Mouse (Mus musculus): ENCODE results near the gene Erg. TPM values are rescaled to one million over a fixed set of nuclear protein-coding genes. Genes with fewer than 3 reads are reported as not detected.

The Erg gene
- polyA plus RNA-seq, 1 experiment from 2014 or later = 2.2 TPM

GRCm38 (mm10) chr16:95543471-95543870, 42.9 kb downstream of the Erg start:
- H3K9me3 ChIP-seq (ENCODE audit: low read length) = no peaks in the 10 kb centered on the region
- WGBS (ENCODE audit: insufficient replicate concordance) = 89% methylated on average over 12 of the region's 12 CpGs
- no peaks in the 10 kb centered on the region for H3K27me3 ChIP-seq (ENCODE audit: insufficient read depth, low read length)
- H3K27ac ChIP-seq (ENCODE audit: low read depth) = no peak overlapping the region
- TF ChIP-seq EP300 (IDR thresholded peaks at IDR 0.05; ENCODE audit: low read depth) = no peak
- TF ChIP-seq CTCF (IDR thresholded peaks at IDR 0.05; ENCODE audit: low read depth) = no peak
- no peaks in the 10 kb centered on the region for H3K36me3 ChIP-seq (replicated peaks; ENCODE audit: insufficient read depth, low read length)
- H3K4me2 ChIP-seq (ENCODE audit: low read depth, low read length) = no peak overlapping the region
- no peak overlapping the region for H3K9ac ChIP-seq (replicated peaks)
- ATAC-seq (no peak), DNase-seq (no peak)
- no peak overlapping the region for H3K4me3 ChIP-seq (ENCODE audit: low read depth, low read length)
- no peaks in the 10 kb centered on the region for H3K4me1 ChIP-seq (ENCODE audit: insufficient read depth)

- H3K27me3 ChIP-seq (ENCODE audit: insufficient read depth, low read length) = no peaks in the 10 kb centered on the region
- H3K36me3 ChIP-seq (replicated peaks; ENCODE audit: insufficient read depth, low read length) = no peaks in the 10 kb centered on the region
- no peak overlapping the region for H3K9ac ChIP-seq (replicated peaks)
- no peaks in the 10 kb centered on the region for H3K4me1 ChIP-seq (ENCODE audit: insufficient read depth)
- no peak overlapping the region for H3K27ac ChIP-seq (ENCODE audit: low read depth)
- H3K9me3 ChIP-seq (ENCODE audit: low read length) = no peaks in the 10 kb centered on the region
- WGBS (ENCODE audit: insufficient replicate concordance) = 71% methylated on average over 3 of the region's 3 CpGs
- ATAC-seq (no peak), DNase-seq (no peak)
- no peak for TF ChIP-seq EP300 (IDR thresholded peaks at IDR 0.05; ENCODE audit: low read depth)
- no peak for TF ChIP-seq CTCF (IDR thresholded peaks at IDR 0.05; ENCODE audit: low read depth)
- no peak overlapping the region for H3K4me2 ChIP-seq (ENCODE audit: low read depth, low read length)
- no peak overlapping the region for H3K4me3 ChIP-seq (ENCODE audit: low read depth, low read length)
Measured at GRCm38 (mm10) chr16:95535151-95535550, 51.2 kb downstream of the Erg start.

- H3K4me2 ChIP-seq (ENCODE audit: low read depth, low read length) = no peak overlapping the region
- H3K9ac ChIP-seq (replicated peaks) = no peak overlapping the region
- H3K9me3 ChIP-seq (ENCODE audit: low read length) = no peaks in the 10 kb centered on the region
- ATAC-seq (no peak), DNase-seq (no peak)
- H3K36me3 ChIP-seq (replicated peaks; ENCODE audit: insufficient read depth, low read length) = no peaks in the 10 kb centered on the region
- H3K27ac ChIP-seq (ENCODE audit: low read depth) = no peak overlapping the region
- H3K4me3 ChIP-seq (ENCODE audit: low read depth, low read length) = no peak overlapping the region
- H3K4me1 ChIP-seq (ENCODE audit: insufficient read depth) = no peaks in the 10 kb centered on the region
- no peaks in the 10 kb centered on the region for H3K27me3 ChIP-seq (ENCODE audit: insufficient read depth, low read length)
- TF ChIP-seq EP300 (IDR thresholded peaks at IDR 0.05; ENCODE audit: low read depth) = no peak
- WGBS (ENCODE audit: insufficient replicate concordance) = 76% methylated on average over 13 of the region's 13 CpGs
Measured at GRCm38 (mm10) chr16:95532387-95533077, 53.9 kb downstream of the Erg start.

GRCm38 (mm10) chr16:95527561-95527960, 58.8 kb downstream of the Erg start:
- Histone ChIP-seq H3K27me3 (ENCODE audit: insufficient read depth, low read length) (no peaks in the 10 kb centered on the region), H3K27ac (ENCODE audit: low read depth) (no peak overlapping the region), H3K4me1 (ENCODE audit: insufficient read depth) (no peaks in the 10 kb centered on the region), H3K4me2 (ENCODE audit: low read depth, low read length) (no peak overlapping the region), H3K9me3 (ENCODE audit: low read length) (no peaks in the 10 kb centered on the region), H3K4me3 (ENCODE audit: low read depth, low read length) (no peak overlapping the region), H3K9ac (replicated peaks) (no peak overlapping the region), H3K36me3 (replicated peaks; ENCODE audit: insufficient read depth, low read length) (no peaks in the 10 kb centered on the region)
- no peak for TF ChIP-seq CTCF (IDR thresholded peaks at IDR 0.05; ENCODE audit: low read depth)
- no peak for TF ChIP-seq EP300 (IDR thresholded peaks at IDR 0.05; ENCODE audit: low read depth)
- WGBS (ENCODE audit: insufficient replicate concordance) = 69% methylated on average over 2 of the region's 2 CpGs
- ATAC-seq (no peak), DNase-seq (no peak)

- no peaks in the 10 kb centered on the region for H3K27me3 ChIP-seq (ENCODE audit: insufficient read depth, low read length)
- H3K36me3 ChIP-seq (replicated peaks; ENCODE audit: insufficient read depth, low read length) = no peaks in the 10 kb centered on the region
- H3K4me3 ChIP-seq (ENCODE audit: low read depth, low read length) = no peak overlapping the region
- H3K9me3 ChIP-seq (ENCODE audit: low read length) = no peaks in the 10 kb centered on the region
- H3K27ac ChIP-seq (ENCODE audit: low read depth) = no peak overlapping the region
- ATAC-seq (no peak), DNase-seq (no peak)
- H3K4me1 ChIP-seq (ENCODE audit: insufficient read depth) = no peaks in the 10 kb centered on the region
- TF ChIP-seq CTCF (IDR thresholded peaks at IDR 0.05; ENCODE audit: low read depth) (no peak), EP300 (IDR thresholded peaks at IDR 0.05; ENCODE audit: low read depth) (no peak)
- no peak overlapping the region for H3K4me2 ChIP-seq (ENCODE audit: low read depth, low read length)
- H3K9ac ChIP-seq (replicated peaks) = no peak overlapping the region
- 71% methylated on average over 8 of the region's 8 CpGs for WGBS (ENCODE audit: insufficient replicate concordance)
Measured at GRCm38 (mm10) chr16:95519520-95519919, 66.9 kb downstream of the Erg start.

DNA sequence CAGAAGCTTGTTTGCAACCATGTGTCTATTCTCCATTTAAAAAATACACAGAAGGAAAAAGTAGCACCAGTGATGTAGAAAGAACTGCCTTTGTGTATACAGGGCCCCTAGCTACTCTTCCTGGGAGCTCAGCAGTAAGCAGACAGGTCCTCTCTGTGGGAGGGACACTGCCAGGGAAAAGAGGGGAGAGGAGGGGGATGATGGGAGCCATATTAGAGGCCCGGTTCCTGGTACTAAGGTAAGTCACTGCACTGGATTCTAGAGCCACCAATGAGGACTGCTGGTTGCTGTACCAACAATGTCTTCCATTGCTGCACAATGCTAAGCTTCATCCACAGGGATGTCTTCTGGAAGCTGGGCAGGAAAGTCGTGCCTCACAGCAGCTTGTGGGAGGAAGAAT, 80.3 kb downstream of the Erg start:
- 68% methylated on average over 2 of the region's 2 CpGs for WGBS (ENCODE audit: insufficient replicate concordance)
- H3K4me2 ChIP-seq (ENCODE audit: low read depth, low read length) = no peak overlapping the region
- H3K27ac ChIP-seq (ENCODE audit: low read depth) = no peak overlapping the region
- H3K36me3 ChIP-seq (replicated peaks; ENCODE audit: insufficient read depth, low read length) = no peaks in the 10 kb centered on the region
- DNase-seq (no peak), ATAC-seq (no peak)
- H3K27me3 ChIP-seq (ENCODE audit: insufficient read depth, low read length) = no peaks in the 10 kb centered on the region
- TF ChIP-seq CTCF (IDR thresholded peaks at IDR 0.05; ENCODE audit: low read depth) (no peak), EP300 (IDR thresholded peaks at IDR 0.05; ENCODE audit: low read depth) (no peak)
- H3K9me3 ChIP-seq (ENCODE audit: low read length) = no peaks in the 10 kb centered on the region
- no peaks in the 10 kb centered on the region for H3K4me1 ChIP-seq (ENCODE audit: insufficient read depth)
- no peak overlapping the region for H3K9ac ChIP-seq (replicated peaks)
- no peak overlapping the region for H3K4me3 ChIP-seq (ENCODE audit: low read depth, low read length)

Measured in liver, postnatal 0 days (tissue).